Mouse (Mus musculus) cerebellum, adult 18-20 months (tissue): ENCODE results near the gene Atp1a3.
"Not testable (repeated sequence)": the region's sequence is repeated elsewhere in the genome, so short reads cannot be mapped to it uniquely, and the experiment has no call there.

ENCODE experiments used
- DNase-seq, 2 experiments: peaks; one replicate each; pipeline ENCODE4 v3.0.0; 2021

Atp1a3 gene

DNA sequence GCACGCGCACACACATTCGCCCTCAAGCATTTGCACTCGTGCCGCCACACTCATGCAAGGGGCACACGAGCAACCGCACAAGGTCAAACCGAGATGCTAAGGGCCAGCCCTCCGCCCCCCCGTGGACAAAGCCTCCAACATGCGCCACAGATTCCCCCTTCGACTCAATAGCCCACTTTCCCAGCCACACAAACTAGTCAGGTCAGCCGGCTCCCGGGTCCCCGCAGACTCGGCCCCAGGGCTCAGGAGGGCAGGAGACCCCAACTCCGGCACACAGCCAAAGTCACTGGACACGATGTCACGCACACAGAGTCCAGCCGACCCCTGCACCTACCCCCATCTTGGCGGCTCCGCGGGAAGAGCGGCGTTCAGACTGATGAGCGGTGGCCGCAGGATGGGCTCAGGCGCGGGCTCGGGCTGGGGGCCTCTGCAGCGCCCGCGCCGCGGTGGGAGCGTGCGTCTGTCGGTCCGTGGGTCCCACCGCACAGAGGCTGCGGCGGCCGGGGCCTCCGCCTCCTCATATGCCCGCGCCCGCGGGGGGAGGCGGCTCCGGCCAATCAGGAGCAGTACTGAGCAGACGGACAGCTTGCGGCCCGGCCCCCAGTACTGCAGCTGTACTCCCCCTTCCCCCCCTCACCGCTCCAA, at the start of gene Atp1a3:
Gene Atp1a3, minus strand, starts transcription at position 538 of the 645 bp plus-strand sequence.
- peak; percentile 93 to 96 for DNase-seq

DNA sequence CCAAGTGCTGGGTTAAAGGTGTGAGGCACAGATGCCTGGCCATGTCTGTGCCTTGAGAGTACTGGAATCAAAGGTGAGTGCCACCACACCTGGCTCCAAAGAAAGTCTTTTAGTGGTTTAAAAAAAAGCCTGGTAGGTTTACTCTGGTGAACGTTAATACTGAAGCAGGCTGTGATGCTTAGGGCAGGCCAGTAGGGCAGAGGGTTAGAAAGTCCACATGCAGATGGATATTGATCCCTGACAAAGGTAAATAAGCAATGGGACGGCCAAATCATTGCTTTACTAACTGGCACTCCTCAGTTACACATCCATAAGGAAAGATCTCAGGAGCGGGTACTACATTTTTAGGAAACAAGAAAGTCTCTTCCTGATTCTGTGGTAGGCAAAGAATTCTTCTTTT, 46.8 kb upstream of the Atp1a3 start:
- no peak for DNase-seq

- no peak for DNase-seq
These were observed 43.7 kb upstream of the Atp1a3 start for GRCm38 (mm10) chr7:25049295-25049930.

GRCm38 (mm10) chr7:25047363-25047762, 41.6 kb upstream of the Atp1a3 start:
- peak; percentile 42 to 53 for DNase-seq

DNA sequence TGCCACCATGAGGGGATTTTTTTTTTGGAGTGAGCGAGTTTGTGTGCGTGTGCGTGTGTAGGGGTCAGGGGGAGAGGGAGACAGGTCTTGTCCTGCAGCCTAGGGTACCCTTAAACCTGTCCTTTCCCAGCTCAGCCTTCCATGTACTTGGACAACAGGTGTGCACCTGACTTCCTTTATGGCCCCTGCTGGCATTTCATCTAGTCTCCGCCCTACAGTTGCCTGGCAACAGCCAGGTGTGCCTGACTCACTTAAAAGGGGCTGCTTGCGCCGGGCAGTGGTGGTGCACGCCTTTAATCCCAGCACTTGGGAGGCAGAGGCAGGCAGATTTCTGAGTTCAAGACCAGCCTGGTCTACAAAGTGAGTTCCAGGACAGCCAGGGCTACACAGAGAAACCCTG, 38.8 kb upstream of the Atp1a3 start:
- DNase-seq = not testable (repeated sequence)

GRCm38 (mm10) chr7:25041921-25042320, 36.2 kb upstream of the Atp1a3 start:
- DNase-seq = no peak

GRCm38 (mm10) chr7:25035916-25036315, 30.2 kb upstream of the Atp1a3 start:
- peak; percentile 85 to 90 for DNase-seq

DNA sequence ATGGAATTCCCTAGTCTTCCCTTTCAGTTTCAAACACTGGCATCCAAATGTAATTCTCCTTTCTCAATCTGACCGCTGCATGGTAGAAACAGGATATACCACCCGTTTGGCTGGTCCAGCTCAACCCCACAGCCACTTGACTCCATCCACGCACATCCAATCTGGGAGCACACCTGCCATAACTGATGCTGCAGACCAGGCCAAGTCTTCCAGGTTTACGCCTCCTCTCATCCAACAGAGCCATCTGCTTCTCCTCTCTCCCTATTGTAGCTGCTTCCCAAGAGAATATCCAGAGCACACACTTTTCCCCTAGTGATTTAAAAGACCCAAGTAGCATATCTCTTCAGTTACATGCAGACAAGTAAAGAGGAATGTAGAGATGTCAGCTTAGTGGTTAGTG, 29.0 kb upstream of the Atp1a3 start:
- DNase-seq = no peak

- DNase-seq = no peak
These were observed 25.8 kb upstream of the Atp1a3 start for GRCm38 (mm10) chr7:25031528-25031927.

- DNase-seq = peak; percentile 77 to 83
These were observed 24.4 kb upstream of the Atp1a3 start for GRCm38 (mm10) chr7:25030032-25030753.

DNA sequence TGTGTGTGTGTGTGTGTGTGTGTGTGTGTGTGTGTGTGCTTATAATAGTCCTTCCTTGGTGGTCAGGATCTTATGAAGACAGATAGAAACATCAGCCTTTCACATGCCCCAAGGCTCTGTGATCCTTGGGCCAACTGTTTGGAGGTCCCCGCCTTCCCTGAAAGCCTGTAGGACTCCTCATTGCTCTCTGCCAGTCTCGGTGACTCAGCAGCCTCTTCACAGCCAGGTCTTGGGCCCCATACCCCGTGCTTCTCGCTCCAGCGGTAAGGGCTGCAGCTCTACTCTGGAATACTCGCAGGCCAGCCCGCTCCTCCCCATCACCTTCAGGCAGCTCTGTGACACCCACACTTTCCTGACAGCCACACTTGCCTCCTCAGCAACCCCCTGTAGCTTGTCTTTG, 20.7 kb upstream of the Atp1a3 start:
- no peak for DNase-seq

- DNase-seq = no peak
These were observed 20.2 kb upstream of the Atp1a3 start for GRCm38 (mm10) chr7:25025855-25026439.

DNA sequence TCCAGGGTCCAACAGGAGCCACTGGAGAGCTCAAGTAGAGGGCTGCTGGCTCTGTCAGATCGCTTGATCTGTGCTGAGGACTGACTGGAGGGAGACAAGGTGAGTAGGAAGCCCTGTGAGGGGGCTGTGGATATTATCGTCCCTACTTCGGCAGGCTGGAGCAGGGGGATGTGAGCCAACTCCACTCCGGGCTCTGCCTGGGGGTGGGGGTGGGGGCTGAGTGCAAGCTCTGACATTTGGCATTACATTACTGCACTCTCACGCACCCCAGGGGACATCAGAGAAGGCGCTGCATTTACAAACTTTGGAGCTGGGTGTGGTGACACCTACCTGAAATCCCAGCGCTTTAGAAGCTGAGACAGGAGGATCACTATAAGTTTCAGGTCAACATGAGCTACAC, 5.8 kb upstream of the Atp1a3 start:
- no peak for DNase-seq

- DNase-seq = peak; percentile 82 to 88
These were observed 4.5 kb upstream of the Atp1a3 start for GRCm38 (mm10) chr7:25010090-25010913.

GRCm38 (mm10) chr7:25009099-25009700, 3.4 kb upstream of the Atp1a3 start:
- peak; percentile 66 to 74 for DNase-seq

- peak; percentile 72 to 81 for DNase-seq
These were observed 2.9 kb upstream of the Atp1a3 start for GRCm38 (mm10) chr7:25008635-25009034.

GRCm38 (mm10) chr7:25007609-25008374, 2.0 kb upstream of the Atp1a3 start:
- DNase-seq = peak; percentile 74 to 87

- DNase-seq = peak in 1 of 2 experiments; percentile 40
These were observed 1.0 kb upstream of the Atp1a3 start for GRCm38 (mm10) chr7:25006586-25007364.

GRCm38 (mm10) chr7:25006171-25006570, 413 bp upstream of the Atp1a3 start:
- no peak for DNase-seq

DNA sequence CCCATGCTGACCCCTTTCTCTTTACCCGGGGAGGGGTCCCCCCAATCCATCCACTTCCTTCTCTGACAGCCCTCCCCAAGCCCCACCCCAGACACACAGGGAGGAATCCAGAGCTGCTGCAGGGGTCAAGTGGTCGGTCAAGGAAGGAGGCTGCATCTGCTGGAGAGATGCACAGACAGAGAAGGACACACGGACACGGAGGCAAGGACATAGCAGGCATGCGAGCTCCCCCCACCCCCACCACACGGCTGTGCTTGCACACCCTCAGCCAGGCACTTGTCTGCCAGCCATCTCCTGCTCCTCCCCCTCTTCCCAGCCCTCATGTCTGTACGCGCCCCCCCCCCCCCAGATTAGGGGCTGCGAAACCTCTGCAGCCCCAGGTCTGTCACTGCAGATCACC, 952 bp downstream of the Atp1a3 start:
- peak; percentile 51 to 56 for DNase-seq
